Mouse (Mus musculus) MEL (cell line): Measurements from ENCODE around the gene Ebp. TPM values are rescaled to one million over a fixed set of nuclear protein-coding genes. Genes with fewer than 3 reads are reported as not detected.

Source experiments
- DNase-seq: peaks from one replicate; pipeline ENCODE4 v3.0.0; 2011; ENCODE audit warnings: low read depth, low spot score
- H3K27ac ChIP-seq: 2 replicates; pipeline ENCODE4 v1.5.1; 2012; ENCODE audit warnings: low read depth, mild to moderate bottlenecking, control low read depth, low read length, moderate library complexity; ENCODE audit not compliant: control insufficient read depth
- H3K27me3 ChIP-seq, 2 experiments: fragments of 150-350 bp in 1 of 2; sonication (generic) in 1 of 2; 2 replicates each; pipeline ENCODE4 v1.6.1; 2012; ENCODE audit warnings: low read length in 2 of 2, mild to moderate bottlenecking in 2 of 2, improper control_type of control experiment in 1 of 2, moderate library complexity in 1 of 2; ENCODE audit not compliant: insufficient read depth in 2 of 2, control insufficient read depth in 1 of 2
- H3K36me3 ChIP-seq, 2 experiments: 2 replicates each; pipeline ENCODE4 v1.6.1; 2012 to 2014; ENCODE audit warnings: low read length in 2 of 2, improper control_type of control experiment in 1 of 2, inconsistent platforms in 1 of 2, mild to moderate bottlenecking in 1 of 2; ENCODE audit not compliant: insufficient read depth in 2 of 2, control insufficient read depth in 1 of 2
- H3K4me1 ChIP-seq, 2 experiments: fragments of 150-350 bp in 1 of 2; sonication (generic) in 1 of 2; 2 replicates each; pipeline ENCODE4 v1.6.1; 2012; ENCODE audit warnings: low read length in 2 of 2, improper control_type of control experiment in 1 of 2, mild to moderate bottlenecking in 1 of 2; ENCODE audit not compliant: insufficient read depth in 2 of 2, control insufficient read depth in 1 of 2
- H3K4me3 ChIP-seq, 2 experiments: fragments of 150-350 bp in 1 of 2; sonication (generic) in 1 of 2; 2 replicates each; pipeline ENCODE4 v1.5.1; 2012; ENCODE audit warnings: low read depth in 2 of 2, low read length in 2 of 2, mild to moderate bottlenecking in 2 of 2, moderate library complexity in 2 of 2, control low read depth in 1 of 2, improper control_type of control experiment in 1 of 2; ENCODE audit not compliant: control insufficient read depth in 1 of 2, insufficient read depth in 1 of 2
- H3K79me2 ChIP-seq: 2 replicates; pipeline ENCODE4 v1.6.1; 2012; ENCODE audit warnings: mild to moderate bottlenecking, low read length, moderate library complexity; ENCODE audit not compliant: control insufficient read depth, poor library complexity, insufficient read depth
- H3K9ac ChIP-seq: 2 replicates; pipeline ENCODE4 v1.6.1; 2012; ENCODE audit warnings: low read depth, mild to moderate bottlenecking, control low read depth, low read length, moderate library complexity; ENCODE audit not compliant: control insufficient read depth, poor library complexity, severe bottlenecking
- H3K9me3 ChIP-seq: fragments of 150-350 bp; sonication (generic); replicated peaks from 2 replicates; pipeline ENCODE4 v1.6.1; 2012; ENCODE audit warnings: mild to moderate bottlenecking, low read length, improper control_type of control experiment, moderate library complexity; ENCODE audit not compliant: insufficient read depth
- CTCF ChIP-seq, 3 experiments: IDR thresholded peaks in 2 of 3; conservative IDR thresholded peaks in 1 of 3; 2 replicates each; pipeline ENCODE4 v1.5.1; 2011 to 2012; ENCODE audit warnings: low read length in 3 of 3, low read depth in 2 of 3, mild to moderate bottlenecking in 2 of 3, improper control_type of control experiment in 1 of 3, inconsistent platforms in 1 of 3, mixed read lengths in 1 of 3, moderate library complexity in 1 of 3; ENCODE audit not compliant: control insufficient read depth in 1 of 3, insufficient read depth in 1 of 3, poor library complexity in 1 of 3, severe bottlenecking in 1 of 3
- EP300 ChIP-seq, 2 experiments: IDR thresholded peaks; 2 replicates each; pipeline ENCODE4 v1.6.1; 2011; ENCODE audit warnings: improper control_type of control experiment in 2 of 2, low read length in 2 of 2, low read depth in 1 of 2, mild to moderate bottlenecking in 1 of 2
- GATA1 ChIP-seq: IDR thresholded peaks from 2 replicates; pipeline ENCODE4 v1.6.1; 2011; ENCODE audit warnings: low read depth, low read length, improper control_type of control experiment
- MYB ChIP-seq: IDR thresholded peaks from 2 replicates; pipeline ENCODE4 v1.6.1; 2011; ENCODE audit warnings: mild to moderate bottlenecking, low read depth, low read length, improper control_type of control experiment
- NRF1 ChIP-seq: IDR thresholded peaks from 2 replicates; pipeline ENCODE4 v1.6.1; 2014; ENCODE audit warnings: low read depth, mild to moderate bottlenecking, inconsistent platforms, low read length, improper control_type of control experiment, moderate library complexity; ENCODE audit not compliant: poor library complexity, insufficient read depth, severe bottlenecking
- POLR2A ChIP-seq, 2 experiments: IDR thresholded peaks; 2 replicates each; pipeline ENCODE4 v1.6.1; 2011 to 2012; ENCODE audit warnings: low read length in 2 of 2, mild to moderate bottlenecking in 2 of 2, control low read depth in 1 of 2, improper control_type of control experiment in 1 of 2, low read depth in 1 of 2, moderate library complexity in 1 of 2; ENCODE audit not compliant: control insufficient read depth in 1 of 2, insufficient read depth in 1 of 2, poor library complexity in 1 of 2
- POLR2AphosphoS5 ChIP-seq: IDR thresholded peaks from 2 replicates; pipeline ENCODE4 v1.6.1; 2012; ENCODE audit warnings: low read depth, borderline replicate concordance, mild to moderate bottlenecking, inconsistent platforms, low read length, moderate library complexity, mixed read lengths
- SIN3A ChIP-seq: IDR thresholded peaks from 2 replicates; pipeline ENCODE4 v1.6.1; 2012; ENCODE audit warnings: low read length, improper control_type of control experiment, inconsistent platforms
- polyA plus RNA-seq, 2 experiments: library from polyadenylated mRNA; stranded (reverse) in 1 of 2; unstranded in 1 of 2; fragments of >175 nt in 1 of 2; fragments of >200 nt in 1 of 2; gene quantifications; 2 replicates each; pipeline versions ENCODE4 v1.2.1 to v1.2.4; 2012; ENCODE audit warnings: low replicate concordance in 2 of 2, low read depth in 1 of 2; ENCODE audit not compliant: insufficient read length in 2 of 2, insufficient read depth in 1 of 2, missing spikeins in 1 of 2
- total RNA-seq: library from RNA; depleted of rRNA; stranded (reverse); fragments of 300-350 nt; gene quantifications from 2 replicates; pipeline ENCODE4 v1.2.3, GENCODE M21; 2012

Ebp gene
- total and polyA plus RNA-seq, 3 experiments: 103 to 133 TPM; not detected in 1

- H3K27me3 ChIP-seq: no peaks in the 10 kb centered on the region
- H3K4me1 ChIP-seq: no peaks in the 10 kb centered on the region
- peaks cover 26 to 41% of the 10 kb centered on the region in 2 experiments for H3K36me3 ChIP-seq
- peak overlapping the region; percentile 13; the same call in 1 of the 2 replicates for H3K27ac ChIP-seq
- H3K79me2 ChIP-seq: peaks cover 25% of the 10 kb centered on the region
- TF ChIP-seq POLR2A (IDR thresholded peaks at IDR 0.05; ENCODE audit: control insufficient read depth in 1 of 2, insufficient read depth in 1 of 2, low read depth in 1 of 2, low read length in 2 of 2, poor library complexity in 1 of 2) (peak; percentile 29 to 55; a peak in 1 of 4 replicates), NRF1 (no peak), EP300 (IDR thresholded peaks at IDR 0.05; ENCODE audit: low read depth in 1 of 2, low read length in 2 of 2) (no peak)
- H3K9me3 ChIP-seq: no peaks in the 10 kb centered on the region
- peak overlapping the region; percentile 0; the same call in 1 of the 2 replicates for H3K9ac ChIP-seq
- H3K4me3 ChIP-seq: no peak overlapping the region
- peak; percentile 41 for DNase-seq
Observed at GRCm38 (mm10) chrX:8141058-8141457, 52.3 kb downstream of the Ebp start.

- Histone ChIP-seq H3K36me3 (peaks cover 26 to 41% of the 10 kb centered on the region in 2 experiments), H3K79me2 (peaks cover 25% of the 10 kb centered on the region), H3K4me1 (no peaks in the 10 kb centered on the region), H3K4me3 (no peak overlapping the region), H3K27me3 (no peaks in the 10 kb centered on the region), H3K9me3 (no peaks in the 10 kb centered on the region), H3K9ac (no peak overlapping the region), H3K27ac (no peak overlapping the region)
- TF ChIP-seq POLR2A (IDR thresholded peaks at IDR 0.05; ENCODE audit: control insufficient read depth in 1 of 2, insufficient read depth in 1 of 2, low read depth in 1 of 2, low read length in 2 of 2, poor library complexity in 1 of 2) (peak in 1 of 2 experiments; percentile 24; a peak in 1 of 4 replicates), MYB (no peak), POLR2AphosphoS5 (peak; percentile 53; the same call in 1 of the 2 replicates)
- DNase-seq: peak; percentile 32
Observed at GRCm38 (mm10) chrX:8140446-8140845, 52.9 kb downstream of the Ebp start.

- no peaks in the 10 kb centered on the region for H3K9me3 ChIP-seq
- no peaks in the 10 kb centered on the region for H3K27me3 ChIP-seq
- peak; percentile 64 for DNase-seq
- no peak overlapping the region for H3K4me3 ChIP-seq
- no peaks in the 10 kb centered on the region for H3K4me1 ChIP-seq
- H3K79me2 ChIP-seq: peaks cover 16% of the 10 kb centered on the region
- H3K36me3 ChIP-seq: peaks cover 23 to 41% of the 10 kb centered on the region in 2 experiments
- no peak overlapping the region for H3K9ac ChIP-seq
- no peak overlapping the region for H3K27ac ChIP-seq
- no peak for TF ChIP-seq GATA1
- TF ChIP-seq CTCF (IDR thresholded peaks at IDR 0.05 in 2 of 3, conservative IDR thresholded peaks at IDR 0.05 in 1 of 3; ENCODE audit: control insufficient read depth in 1 of 3, insufficient read depth in 1 of 3, low read depth in 2 of 3, low read length in 3 of 3, poor library complexity in 1 of 3, severe bottlenecking in 1 of 3): 0 out of 6 replicates have a peak, but pooled peaks of 1 of the 3 experiments have one; percentile 7
- peak in 1 of 2 experiments; percentile 42; a peak in 2 of 4 replicates for TF ChIP-seq POLR2A (IDR thresholded peaks at IDR 0.05; ENCODE audit: control insufficient read depth in 1 of 2, insufficient read depth in 1 of 2, low read depth in 1 of 2, low read length in 2 of 2, poor library complexity in 1 of 2)
- TF ChIP-seq SIN3A: no peak
Observed at GRCm38 (mm10) chrX:8139480-8139879, 53.8 kb downstream of the Ebp start.
